Mouse (Mus musculus) MEL (cell line): ENCODE measurements around the gene Tnfsf9. TPM values are rescaled to one million over a fixed set of nuclear protein-coding genes. Genes with fewer than 3 reads are reported as not detected.

Experiments
- DNase-seq: peaks from one replicate; pipeline ENCODE4 v3.0.0; 2011; ENCODE audit warnings: low read depth, low spot score
- H3K27ac ChIP-seq: 2 replicates; pipeline ENCODE4 v1.5.1; 2012; ENCODE audit warnings: low read depth, mild to moderate bottlenecking, control low read depth, low read length, moderate library complexity; ENCODE audit not compliant: control insufficient read depth
- H3K27me3 ChIP-seq, 2 experiments: fragments of 150-350 bp in 1 of 2; sonication (generic) in 1 of 2; 2 replicates each; pipeline ENCODE4 v1.6.1; 2012; ENCODE audit warnings: low read length in 2 of 2, mild to moderate bottlenecking in 2 of 2, improper control_type of control experiment in 1 of 2, moderate library complexity in 1 of 2; ENCODE audit not compliant: insufficient read depth in 2 of 2, control insufficient read depth in 1 of 2
- H3K36me3 ChIP-seq, 2 experiments: 2 replicates each; pipeline ENCODE4 v1.6.1; 2012 to 2014; ENCODE audit warnings: low read length in 2 of 2, improper control_type of control experiment in 1 of 2, inconsistent platforms in 1 of 2, mild to moderate bottlenecking in 1 of 2; ENCODE audit not compliant: insufficient read depth in 2 of 2, control insufficient read depth in 1 of 2
- H3K4me1 ChIP-seq, 2 experiments: fragments of 150-350 bp in 1 of 2; sonication (generic) in 1 of 2; 2 replicates each; pipeline ENCODE4 v1.6.1; 2012; ENCODE audit warnings: low read length in 2 of 2, improper control_type of control experiment in 1 of 2, mild to moderate bottlenecking in 1 of 2; ENCODE audit not compliant: insufficient read depth in 2 of 2, control insufficient read depth in 1 of 2
- H3K4me3 ChIP-seq, 2 experiments: fragments of 150-350 bp in 1 of 2; sonication (generic) in 1 of 2; 2 replicates each; pipeline ENCODE4 v1.5.1; 2012; ENCODE audit warnings: low read depth in 2 of 2, low read length in 2 of 2, mild to moderate bottlenecking in 2 of 2, moderate library complexity in 2 of 2, control low read depth in 1 of 2, improper control_type of control experiment in 1 of 2; ENCODE audit not compliant: control insufficient read depth in 1 of 2, insufficient read depth in 1 of 2
- H3K79me2 ChIP-seq: 2 replicates; pipeline ENCODE4 v1.6.1; 2012; ENCODE audit warnings: mild to moderate bottlenecking, low read length, moderate library complexity; ENCODE audit not compliant: control insufficient read depth, poor library complexity, insufficient read depth
- H3K9ac ChIP-seq: 2 replicates; pipeline ENCODE4 v1.6.1; 2012; ENCODE audit warnings: low read depth, mild to moderate bottlenecking, control low read depth, low read length, moderate library complexity; ENCODE audit not compliant: control insufficient read depth, poor library complexity, severe bottlenecking
- H3K9me3 ChIP-seq: fragments of 150-350 bp; sonication (generic); replicated peaks from 2 replicates; pipeline ENCODE4 v1.6.1; 2012; ENCODE audit warnings: mild to moderate bottlenecking, low read length, improper control_type of control experiment, moderate library complexity; ENCODE audit not compliant: insufficient read depth
- BHLHE40 ChIP-seq: IDR thresholded peaks from 2 replicates; pipeline ENCODE4 v1.6.1; 2012; ENCODE audit warnings: low read depth, mild to moderate bottlenecking, inconsistent platforms, low read length, improper control_type of control experiment, borderline replicate concordance
- E2F4 ChIP-seq: IDR thresholded peaks from 2 replicates; pipeline ENCODE4 v1.6.1; 2011; ENCODE audit warnings: low read depth, low read length, improper control_type of control experiment, borderline replicate concordance
- ELF1 ChIP-seq: IDR thresholded peaks from 2 replicates; pipeline ENCODE4 v1.6.1; 2014; ENCODE audit warnings: low read depth, mild to moderate bottlenecking, inconsistent platforms, low read length, improper control_type of control experiment, moderate library complexity
- EP300 ChIP-seq, 2 experiments: IDR thresholded peaks; 2 replicates each; pipeline ENCODE4 v1.6.1; 2011; ENCODE audit warnings: improper control_type of control experiment in 2 of 2, low read length in 2 of 2, low read depth in 1 of 2, mild to moderate bottlenecking in 1 of 2
- MEF2A ChIP-seq: IDR thresholded peaks from 2 replicates; pipeline ENCODE4 v1.6.1; 2014; ENCODE audit warnings: low read depth, mild to moderate bottlenecking, inconsistent platforms, low read length, improper control_type of control experiment; ENCODE audit not compliant: poor library complexity, insufficient replicate concordance, severe bottlenecking; ENCODE audit errors: extremely low read depth
- MXI1 ChIP-seq: IDR thresholded peaks from 2 replicates; pipeline ENCODE4 v1.6.1; 2011; ENCODE audit warnings: mild to moderate bottlenecking, low read depth, low read length, improper control_type of control experiment
- MYC ChIP-seq: IDR thresholded peaks from 2 replicates; pipeline ENCODE4 v1.6.1; 2011; ENCODE audit warnings: low read depth, mild to moderate bottlenecking, low read length, improper control_type of control experiment, moderate library complexity
- NELFE ChIP-seq: IDR thresholded peaks from 2 replicates; pipeline ENCODE4 v1.6.1; 2011; ENCODE audit warnings: low read depth, low read length, improper control_type of control experiment
- POLR2A ChIP-seq, 2 experiments: IDR thresholded peaks; 2 replicates each; pipeline ENCODE4 v1.6.1; 2011 to 2012; ENCODE audit warnings: low read length in 2 of 2, mild to moderate bottlenecking in 2 of 2, control low read depth in 1 of 2, improper control_type of control experiment in 1 of 2, low read depth in 1 of 2, moderate library complexity in 1 of 2; ENCODE audit not compliant: control insufficient read depth in 1 of 2, insufficient read depth in 1 of 2, poor library complexity in 1 of 2
- POLR2AphosphoS5 ChIP-seq: IDR thresholded peaks from 2 replicates; pipeline ENCODE4 v1.6.1; 2012; ENCODE audit warnings: low read depth, borderline replicate concordance, mild to moderate bottlenecking, inconsistent platforms, low read length, moderate library complexity, mixed read lengths
- SIN3A ChIP-seq: IDR thresholded peaks from 2 replicates; pipeline ENCODE4 v1.6.1; 2012; ENCODE audit warnings: low read length, improper control_type of control experiment, inconsistent platforms
- SMC3 ChIP-seq: IDR thresholded peaks from 2 replicates; pipeline ENCODE4 v1.6.1; 2011; ENCODE audit warnings: low read depth, low read length, improper control_type of control experiment
- UBTF ChIP-seq: IDR thresholded peaks from 2 replicates; pipeline ENCODE4 v1.6.1; 2012; ENCODE audit warnings: low read depth, mild to moderate bottlenecking, inconsistent platforms, low read length, improper control_type of control experiment, moderate library complexity, borderline replicate concordance; ENCODE audit not compliant: insufficient read depth
- ZKSCAN1 ChIP-seq: IDR thresholded peaks from 2 replicates; pipeline ENCODE4 v1.6.1; 2012; ENCODE audit warnings: low read depth, mild to moderate bottlenecking, inconsistent platforms, low read length, improper control_type of control experiment, moderate library complexity
- ZMIZ1 ChIP-seq: IDR thresholded peaks from 2 replicates; pipeline ENCODE4 v1.6.1; 2012; ENCODE audit warnings: low read depth, mild to moderate bottlenecking, inconsistent platforms, low read length, improper control_type of control experiment, moderate library complexity
- ZNF384 ChIP-seq: IDR thresholded peaks from 2 replicates; pipeline ENCODE4 v1.6.1; 2012; ENCODE audit warnings: low read depth, mild to moderate bottlenecking, inconsistent platforms, low read length, improper control_type of control experiment
- polyA plus RNA-seq, 2 experiments: library from polyadenylated mRNA; stranded (reverse) in 1 of 2; unstranded in 1 of 2; fragments of >175 nt in 1 of 2; fragments of >200 nt in 1 of 2; gene quantifications; 2 replicates each; pipeline versions ENCODE4 v1.2.1 to v1.2.4; 2012; ENCODE audit warnings: low replicate concordance in 2 of 2, low read depth in 1 of 2; ENCODE audit not compliant: insufficient read length in 2 of 2, insufficient read depth in 1 of 2, missing spikeins in 1 of 2
- total RNA-seq: library from RNA; depleted of rRNA; stranded (reverse); fragments of 300-350 nt; gene quantifications from 2 replicates; pipeline ENCODE4 v1.2.3, GENCODE M21; 2012; rRNA removed

Tnfsf9 gene
- total RNA-seq (2.0 and 2.5 TPM in 2 replicates), polyA plus RNA-seq (1 to 10 TPM in 1 of 2 experiments, not detected in 1; 3.4 TPM)

GRCm38 (mm10) chr17:57105181-57106034 lies at the start of gene Tnfsf9:
Gene Tnfsf9 (plus strand): TSS chr17:57105325.
- Histone ChIP-seq H3K4me1 (peaks cover 2 to 31% of the 10 kb centered on the region in 2 experiments), H3K9ac (peak within 1 kb of the TSS; percentile 63), H3K9me3 (no peaks in the 10 kb centered on the region), H3K27me3 (no peaks in the 10 kb centered on the region), H3K27ac (peak within 1 kb of the TSS; percentile 44), H3K36me3 (peaks cover 0 to 23% of the 10 kb centered on the region in 2 experiments; a peak in 2 of 4 replicates), H3K4me3 (peak within 1 kb of the TSS; percentile 67 to 96), H3K79me2 (no peaks in the 10 kb centered on the region)
- TF ChIP-seq NELFE (peak; percentile 23; the same call in 1 of the 2 replicates), ZMIZ1 (no peak), SMC3 (no peak), MEF2A (no peak), E2F4 (no peak; the same call in 1 of the 2 replicates), ZNF384 (no peak), UBTF (0 out of 2 replicates have a peak, but pooled peaks have one; percentile 49), ZKSCAN1 (no peak), BHLHE40 (no peak), POLR2AphosphoS5 (no peak), EP300 (IDR thresholded peaks at IDR 0.05; ENCODE audit: low read depth in 1 of 2, low read length in 2 of 2) (no peak), SIN3A (peak; percentile 23; the same call in 1 of the 2 replicates), MXI1 (no peak), POLR2A (IDR thresholded peaks at IDR 0.05; ENCODE audit: control insufficient read depth in 1 of 2, insufficient read depth in 1 of 2, low read depth in 1 of 2, low read length in 2 of 2, poor library complexity in 1 of 2) (peak in 1 of 2 experiments; percentile 47; a peak in 1 of 4 replicates), MYC (0 out of 2 replicates have a peak, but pooled peaks have one; percentile 23), ELF1 (peak; percentile 49; the same call in 1 of the 2 replicates)
- peak; percentile 65 for DNase-seq

GRCm38 (mm10) chr17:57056246-57056645 lies 48.9 kb upstream of the Tnfsf9 start:
- Histone ChIP-seq H3K36me3 (peaks cover 3 to 4% of the 10 kb centered on the region in 2 experiments; a peak in 2 of 4 replicates), H3K4me3 (no peak overlapping the region), H3K4me1 (peaks cover 0 to 12% of the 10 kb centered on the region in 2 experiments; a peak in 3 of 4 replicates), H3K9ac (no peak overlapping the region), H3K27ac (no peak overlapping the region), H3K79me2 (peaks cover 6% of the 10 kb centered on the region), H3K27me3 (no peaks in the 10 kb centered on the region), H3K9me3 (no peaks in the 10 kb centered on the region)
- TF ChIP-seq MYC = no peak
- no peak for DNase-seq
